Mouse (Mus musculus): Measurements from ENCODE around the gene Sh3d19.

GRCm38 (mm10) chr3:86149063-86149462 lies 178.2 kb downstream of the Sh3d19 start:
- TF ChIP-seq POLR2A (IDR thresholded peaks at IDR 0.05; ENCODE audit: control insufficient read depth, low read depth, low read length) (no peak), CTCF (IDR thresholded peaks at IDR 0.05; ENCODE audit: control insufficient read depth, insufficient read depth, insufficient replicate concordance, low read depth, low read length) (no peak)

All from testis, adult 2 months (tissue).